Mouse (Mus musculus): ENCODE data around the gene Klhl21. TPM values are rescaled to one million over a fixed set of nuclear protein-coding genes. Genes with fewer than 3 reads are reported as not detected.

Klhl21 gene
- polyA plus RNA-seq, 1 experiment from 2014 or later: 10.1 TPM

DNA sequence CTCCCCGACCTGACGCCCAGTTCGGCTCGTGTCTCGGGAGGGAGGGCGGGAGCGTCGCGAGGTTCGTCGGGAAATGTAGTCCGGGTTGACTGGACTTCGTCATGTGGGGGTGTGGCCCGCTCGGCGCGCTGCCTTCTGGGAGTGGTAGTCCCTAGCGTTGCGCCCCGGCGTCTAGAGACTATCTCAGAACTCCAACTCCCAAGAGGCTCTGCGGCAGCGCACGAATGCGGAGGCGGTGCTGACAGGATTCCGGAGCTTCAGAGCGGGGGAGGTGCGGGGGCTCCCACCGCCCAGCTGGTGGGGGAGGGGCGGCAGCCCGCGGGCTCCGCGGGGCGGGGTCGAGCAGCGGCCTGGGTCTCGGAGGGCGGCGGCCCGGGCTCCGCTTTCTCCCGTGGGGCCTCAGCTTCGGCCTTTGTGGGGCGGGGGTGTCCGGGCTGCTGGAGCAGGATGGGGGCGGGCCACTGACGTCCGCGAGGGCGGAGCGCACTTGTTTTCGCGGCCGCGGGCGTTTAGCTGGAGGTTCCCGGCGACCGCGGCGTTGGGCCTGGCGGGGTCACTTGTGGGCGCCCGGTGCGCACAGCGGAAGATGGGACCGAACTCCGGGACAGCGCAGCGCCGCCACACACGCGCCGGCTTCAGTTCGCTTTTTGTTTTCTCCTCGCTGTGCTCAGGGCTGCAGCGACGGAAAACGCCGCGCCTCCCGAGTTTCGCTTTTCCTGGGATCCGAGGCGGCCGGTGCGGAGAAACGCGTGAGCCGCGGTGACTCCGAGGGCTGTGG lies 12.2 kb upstream of the Klhl21 start, which contains the start of gene Phf13:
Gene Phf13, minus strand, starts transcription at position 86 of the 778 bp plus-strand sequence.
- peak; percentile 94 for ATAC-seq (ENCODE audit: insufficient number of reproducible peaks, insufficient read depth, low FRiP score, low TSS enrichment, low read depth)
- Histone ChIP-seq H3K9ac (peak within 1 kb of the TSS; percentile 97), H3K4me3 (peak within 1 kb of the TSS; percentile 98), H3K36me3 (peaks cover 14% of the 10 kb centered on the region), H3K4me1 (peaks cover 23% of the 10 kb centered on the region), H3K27me3 (no peaks in the 10 kb centered on the region), H3K4me2 (peak within 1 kb of the TSS; percentile 83), H3K27ac (peak within 1 kb of the TSS; percentile 91), H3K9me3 (no peaks in the 10 kb centered on the region)
- WGBS: under 1% methylated on average over 94 of the region's 94 CpGs

DNA sequence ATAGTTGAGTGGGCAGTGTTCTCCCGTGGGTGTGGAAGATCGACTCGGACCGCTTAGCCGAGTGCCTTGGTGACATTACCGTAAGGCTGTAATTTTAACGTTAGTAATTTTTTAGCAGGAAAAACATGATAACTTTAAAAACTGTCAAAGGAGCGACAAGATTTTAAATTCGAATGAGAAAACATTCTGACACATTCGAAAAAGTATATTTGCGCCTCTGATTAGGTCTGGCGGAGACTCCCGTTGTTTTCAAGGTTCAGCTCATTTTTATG lies 11.7 kb upstream of the Klhl21 start:
- Histone ChIP-seq H3K36me3 (peaks cover 9% of the 10 kb centered on the region), H3K27ac (peak overlapping the region; percentile 89), H3K9me3 (no peaks in the 10 kb centered on the region), H3K4me1 (peaks cover 23% of the 10 kb centered on the region), H3K4me2 (peak overlapping the region; percentile 66), H3K9ac (peak overlapping the region; percentile 79), H3K4me3 (peak overlapping the region; percentile 98), H3K27me3 (no peaks in the 10 kb centered on the region)
- WGBS: 4% methylated on average over 13 of the region's 13 CpGs
- no peak for ATAC-seq (ENCODE audit: insufficient number of reproducible peaks, insufficient read depth, low FRiP score, low TSS enrichment, low read depth)

DNA sequence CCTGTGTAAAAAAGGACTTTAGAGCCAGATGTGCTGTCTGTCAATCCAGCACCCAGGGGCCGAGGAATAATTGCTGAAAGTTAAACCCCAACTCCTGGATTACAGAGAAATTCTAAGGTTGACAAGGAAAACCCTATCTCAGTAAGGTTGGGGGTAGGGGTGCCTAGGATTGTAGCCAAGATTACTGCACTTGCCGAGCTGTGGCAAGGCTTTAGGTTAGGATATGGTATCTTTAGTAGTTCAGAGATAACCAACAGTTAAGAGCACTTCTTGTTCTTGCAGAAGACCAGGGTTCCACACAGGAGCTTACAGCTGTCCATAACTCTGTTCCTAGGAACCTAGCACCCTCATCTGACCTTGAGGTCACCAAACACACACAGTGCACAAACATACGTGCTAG lies 10.9 kb upstream of the Klhl21 start:
- Histone ChIP-seq H3K4me2 (peak overlapping the region; percentile 66), H3K4me1 (peaks cover 23% of the 10 kb centered on the region), H3K9ac (peak overlapping the region; percentile 79), H3K27me3 (no peaks in the 10 kb centered on the region), H3K27ac (no peak overlapping the region), H3K4me3 (peak overlapping the region; percentile 98; the same call in 1 of the 2 replicates), H3K9me3 (no peaks in the 10 kb centered on the region), H3K36me3 (peaks cover under 1% of the 10 kb centered on the region)
- WGBS: 60% methylated on average over 3 of the region's 3 CpGs
- no peak for ATAC-seq (ENCODE audit: insufficient number of reproducible peaks, insufficient read depth, low FRiP score, low TSS enrichment, low read depth)

DNA sequence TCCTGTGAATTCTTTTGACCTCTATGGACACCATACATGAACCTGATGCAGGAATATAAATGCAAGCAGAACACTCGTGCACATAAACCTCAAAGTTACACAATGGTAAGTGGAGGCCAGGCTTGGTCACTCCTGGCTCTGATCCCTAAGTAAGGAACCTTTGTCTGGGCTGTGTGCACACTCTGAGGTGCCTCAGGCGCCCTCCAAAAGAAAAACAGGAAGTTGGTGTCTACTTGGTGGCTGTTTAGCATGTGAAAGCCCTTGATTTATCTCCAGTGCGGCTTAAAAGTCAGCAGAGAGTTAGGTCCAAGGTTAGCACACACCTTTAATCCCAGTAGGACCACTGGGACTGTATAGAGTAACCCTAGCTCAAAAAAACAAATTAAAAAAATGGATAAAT lies 9.1 kb upstream of the Klhl21 start:
- Histone ChIP-seq H3K4me3 (no peak overlapping the region), H3K9ac (no peak overlapping the region), H3K4me2 (no peak overlapping the region), H3K36me3 (no peaks in the 10 kb centered on the region), H3K27me3 (no peaks in the 10 kb centered on the region), H3K27ac (no peak overlapping the region), H3K4me1 (peaks cover 9% of the 10 kb centered on the region), H3K9me3 (no peaks in the 10 kb centered on the region)
- ATAC-seq (ENCODE audit: insufficient number of reproducible peaks, insufficient read depth, low FRiP score, low TSS enrichment, low read depth): no peak
- 38% methylated on average over 3 of the region's 3 CpGs for WGBS

DNA sequence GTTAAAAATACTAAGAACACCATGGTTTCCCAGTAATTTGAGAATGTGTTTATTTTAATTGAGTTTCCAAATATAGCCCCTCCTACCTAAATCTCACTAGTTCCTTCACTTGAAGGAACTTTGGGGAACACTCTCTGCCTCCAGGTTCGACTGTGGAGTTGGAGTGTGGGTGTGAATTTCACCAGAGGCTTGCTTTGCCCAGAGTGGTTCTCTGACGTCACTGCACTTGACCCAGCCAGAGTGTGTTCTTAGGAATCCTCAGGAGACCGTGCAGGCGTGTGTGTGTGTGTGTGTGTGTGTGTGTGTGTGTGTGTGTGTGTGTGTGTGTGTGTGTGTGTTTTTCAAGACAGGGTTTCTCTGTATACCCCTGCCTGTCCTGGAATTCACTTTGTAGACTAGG lies 7.7 kb upstream of the Klhl21 start:
- Histone ChIP-seq H3K27me3 (no peaks in the 10 kb centered on the region), H3K27ac (no peak overlapping the region), H3K4me3 (no peak overlapping the region), H3K4me2 (no peak overlapping the region), H3K9me3 (no peaks in the 10 kb centered on the region), H3K36me3 (no peaks in the 10 kb centered on the region), H3K9ac (no peak overlapping the region), H3K4me1 (peaks cover 8% of the 10 kb centered on the region)
- no peak for ATAC-seq (ENCODE audit: insufficient number of reproducible peaks, insufficient read depth, low FRiP score, low TSS enrichment, low read depth)
- WGBS: 49% methylated on average over 4 of the region's 4 CpGs

DNA sequence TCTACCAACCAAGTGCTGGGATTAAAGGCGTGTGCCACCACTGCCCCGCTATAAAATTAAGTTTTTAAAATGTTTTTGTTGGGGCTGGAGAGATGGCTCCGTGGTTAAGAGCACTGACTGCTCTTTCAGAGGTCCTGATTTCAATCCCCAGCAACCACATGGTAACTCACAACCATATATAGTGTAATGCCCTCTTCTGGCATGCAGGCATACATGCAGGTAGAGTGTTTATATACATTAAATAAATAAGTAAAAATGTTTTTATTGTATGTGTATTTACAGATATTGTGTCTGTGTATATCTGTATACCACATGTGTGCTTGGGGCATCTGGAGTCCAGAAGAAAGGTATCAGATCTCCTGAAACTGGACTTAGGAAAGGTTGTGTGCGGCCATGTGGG lies 7.3 kb upstream of the Klhl21 start:
- ATAC-seq (ENCODE audit: insufficient number of reproducible peaks, insufficient read depth, low FRiP score, low TSS enrichment, low read depth): no peak
- Histone ChIP-seq H3K4me2 (no peak overlapping the region), H3K4me3 (no peak overlapping the region), H3K9ac (no peak overlapping the region), H3K27ac (no peak overlapping the region), H3K4me1 (peaks cover 8% of the 10 kb centered on the region), H3K9me3 (no peaks in the 10 kb centered on the region), H3K27me3 (no peaks in the 10 kb centered on the region), H3K36me3 (no peaks in the 10 kb centered on the region)
- WGBS: 59% methylated on average over 4 of the region's 4 CpGs

DNA sequence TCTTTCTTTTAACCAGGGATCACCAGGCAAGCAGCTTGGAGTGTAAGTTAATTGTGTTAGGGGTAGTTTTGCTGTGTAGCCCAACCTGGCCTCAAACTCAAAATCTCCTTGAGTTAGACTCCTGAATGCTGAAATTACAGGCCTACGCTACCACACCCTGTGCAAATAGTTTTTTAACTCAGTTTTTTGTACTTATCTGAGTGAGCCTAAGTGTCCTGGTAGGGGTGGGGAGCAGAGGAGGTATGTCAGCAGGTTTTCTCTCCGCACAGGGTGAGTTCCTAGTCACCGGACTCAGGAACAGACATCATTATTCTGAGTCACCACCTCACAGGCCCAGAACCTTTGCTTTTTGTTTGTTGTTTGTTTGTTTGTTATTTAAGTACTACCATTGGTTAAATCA lies 6.5 kb upstream of the Klhl21 start:
- H3K4me2 ChIP-seq: no peak overlapping the region
- no peak overlapping the region for H3K27ac ChIP-seq
- no peak overlapping the region for H3K9ac ChIP-seq
- no peak overlapping the region for H3K4me3 ChIP-seq
- H3K27me3 ChIP-seq: peaks cover 2% of the 10 kb centered on the region; the same call in 1 of the 2 replicates
- WGBS: 93% methylated on average over 3 of the region's 3 CpGs
- no peaks in the 10 kb centered on the region for H3K36me3 ChIP-seq
- H3K9me3 ChIP-seq: no peaks in the 10 kb centered on the region
- peaks cover 10% of the 10 kb centered on the region for H3K4me1 ChIP-seq
- ATAC-seq (ENCODE audit: insufficient number of reproducible peaks, insufficient read depth, low FRiP score, low TSS enrichment, low read depth): no peak

DNA sequence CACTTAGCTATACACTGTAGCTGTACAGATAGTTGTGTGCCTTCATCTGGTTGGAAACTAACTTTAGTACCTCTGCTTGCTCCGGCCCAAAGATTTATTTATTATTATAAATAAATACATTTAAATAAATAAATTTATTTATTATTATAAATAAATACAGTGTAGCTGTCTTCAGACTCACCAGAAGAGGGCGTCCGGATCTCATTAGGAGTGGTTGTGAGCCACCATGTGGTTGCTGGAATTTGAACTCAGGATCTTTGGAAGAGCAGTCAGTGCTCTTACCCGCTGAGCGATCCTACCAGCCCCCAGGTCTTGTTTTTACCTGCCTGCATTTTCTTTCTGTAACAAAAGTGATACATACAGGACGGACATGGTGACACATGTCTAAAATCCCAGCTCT lies 2.5 kb upstream of the Klhl21 start:
- no peak overlapping the region for H3K4me2 ChIP-seq
- H3K4me3 ChIP-seq: no peak overlapping the region
- no peaks in the 10 kb centered on the region for H3K36me3 ChIP-seq
- no peak overlapping the region for H3K27ac ChIP-seq
- ATAC-seq (ENCODE audit: insufficient number of reproducible peaks, insufficient read depth, low FRiP score, low TSS enrichment, low read depth): no peak
- no peak overlapping the region for H3K9ac ChIP-seq
- no peaks in the 10 kb centered on the region for H3K9me3 ChIP-seq
- peaks cover 33% of the 10 kb centered on the region for H3K4me1 ChIP-seq
- H3K27me3 ChIP-seq: peaks cover 14% of the 10 kb centered on the region
- 77% methylated on average over 6 of the region's 6 CpGs for WGBS

DNA sequence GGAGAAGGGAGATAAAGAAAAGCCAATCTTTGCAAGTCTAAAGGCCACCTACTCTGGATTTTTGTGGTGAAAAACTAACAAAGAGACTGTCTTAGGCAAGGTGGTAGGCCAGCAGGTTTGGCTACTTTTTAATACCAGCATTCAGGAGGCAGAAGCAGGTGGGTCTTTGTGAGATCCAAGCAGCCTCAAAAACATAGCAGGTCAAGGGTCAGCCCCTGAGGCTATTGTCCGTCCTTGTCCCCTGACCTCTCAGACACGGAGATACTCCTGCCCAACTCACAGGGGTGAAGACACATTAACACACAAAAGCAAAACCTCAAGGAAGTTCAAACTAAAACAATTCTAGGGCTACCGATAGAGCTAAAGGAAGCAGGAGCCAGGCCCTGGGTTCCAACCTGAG lies 1.8 kb upstream of the Klhl21 start:
- Histone ChIP-seq H3K4me1 (peaks cover 40% of the 10 kb centered on the region), H3K9me3 (no peaks in the 10 kb centered on the region), H3K27me3 (peaks cover 14% of the 10 kb centered on the region), H3K4me3 (no peak overlapping the region), H3K9ac (no peak overlapping the region), H3K36me3 (no peaks in the 10 kb centered on the region), H3K27ac (no peak overlapping the region), H3K4me2 (no peak overlapping the region)
- 10% methylated on average over 3 of the region's 3 CpGs for WGBS
- ATAC-seq (ENCODE audit: insufficient number of reproducible peaks, insufficient read depth, low FRiP score, low TSS enrichment, low read depth): no peak

DNA sequence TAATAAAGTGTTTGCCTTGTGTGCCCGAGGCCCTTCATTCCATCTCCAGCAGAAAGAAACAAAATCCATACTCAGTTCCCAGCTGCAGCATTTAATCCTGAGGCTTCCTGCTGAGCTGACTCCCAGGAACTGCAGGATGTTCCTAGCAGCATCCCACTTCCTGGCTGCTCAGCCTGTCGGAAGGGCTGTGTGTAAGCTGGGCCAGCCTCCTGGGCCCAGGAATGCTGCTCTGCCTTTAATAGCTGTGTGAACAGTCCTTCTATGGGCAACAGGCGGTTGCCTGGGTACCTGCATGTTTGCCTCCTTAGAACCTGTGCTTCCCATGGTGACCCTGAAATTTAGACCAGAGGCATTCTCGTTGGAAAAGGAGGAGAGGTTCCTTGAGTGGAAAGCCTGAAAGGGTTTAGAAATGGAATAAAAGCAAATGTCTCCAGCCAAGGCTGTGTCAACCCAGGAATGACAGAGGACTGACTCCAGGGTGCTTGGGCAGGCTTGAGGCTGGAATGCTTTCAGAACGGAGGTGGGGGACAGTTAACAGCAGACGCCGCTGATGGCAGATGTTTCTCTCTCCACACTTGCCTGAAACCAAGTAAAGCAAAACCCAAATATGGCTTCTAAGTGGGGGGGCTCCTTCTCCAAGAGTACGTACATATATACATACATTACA lies 989 bp upstream of the Klhl21 start:
- Histone ChIP-seq H3K4me2 (peak overlapping the region; percentile 100), H3K9me3 (no peaks in the 10 kb centered on the region), H3K9ac (peak overlapping the region; percentile 78), H3K4me3 (peak overlapping the region; percentile 75), H3K27ac (peak overlapping the region; percentile 88), H3K36me3 (peaks cover 7% of the 10 kb centered on the region), H3K27me3 (peaks cover 14% of the 10 kb centered on the region), H3K4me1 (peaks cover 44% of the 10 kb centered on the region)
- 3% methylated on average over 8 of the region's 8 CpGs for WGBS
- no peak for ATAC-seq (ENCODE audit: insufficient number of reproducible peaks, insufficient read depth, low FRiP score, low TSS enrichment, low read depth)

DNA sequence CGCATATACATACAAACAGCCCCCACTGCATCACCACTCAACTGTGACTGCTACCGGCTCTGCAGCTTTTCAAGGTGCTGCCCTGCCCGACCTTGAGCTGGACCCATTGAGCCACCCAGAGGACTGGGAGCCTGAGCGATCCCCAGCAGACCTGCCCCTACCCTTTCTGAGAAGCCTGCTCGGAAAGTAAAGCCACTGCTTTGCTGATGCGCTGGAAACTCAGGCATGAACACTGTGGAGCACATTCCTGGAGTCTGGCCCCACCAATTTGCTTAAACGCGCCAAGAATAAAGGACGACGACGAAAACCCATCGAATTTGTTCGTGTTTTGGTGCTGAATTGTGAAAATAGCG lies 479 bp upstream of the Klhl21 start:
- Histone ChIP-seq H3K9ac (peak overlapping the region; percentile 78), H3K9me3 (no peaks in the 10 kb centered on the region), H3K4me1 (peaks cover 44% of the 10 kb centered on the region), H3K4me2 (peak overlapping the region; percentile 100), H3K36me3 (peaks cover 12% of the 10 kb centered on the region), H3K27me3 (peaks cover 14% of the 10 kb centered on the region), H3K27ac (peak overlapping the region; percentile 88), H3K4me3 (peak overlapping the region; percentile 75)
- no peak for ATAC-seq (ENCODE audit: insufficient number of reproducible peaks, insufficient read depth, low FRiP score, low TSS enrichment, low read depth)
- WGBS: under 1% methylated on average over 14 of the region's 14 CpGs
